ENCODE assay signal across 28 mouse cellular contexts in the genomic region with DNA sequence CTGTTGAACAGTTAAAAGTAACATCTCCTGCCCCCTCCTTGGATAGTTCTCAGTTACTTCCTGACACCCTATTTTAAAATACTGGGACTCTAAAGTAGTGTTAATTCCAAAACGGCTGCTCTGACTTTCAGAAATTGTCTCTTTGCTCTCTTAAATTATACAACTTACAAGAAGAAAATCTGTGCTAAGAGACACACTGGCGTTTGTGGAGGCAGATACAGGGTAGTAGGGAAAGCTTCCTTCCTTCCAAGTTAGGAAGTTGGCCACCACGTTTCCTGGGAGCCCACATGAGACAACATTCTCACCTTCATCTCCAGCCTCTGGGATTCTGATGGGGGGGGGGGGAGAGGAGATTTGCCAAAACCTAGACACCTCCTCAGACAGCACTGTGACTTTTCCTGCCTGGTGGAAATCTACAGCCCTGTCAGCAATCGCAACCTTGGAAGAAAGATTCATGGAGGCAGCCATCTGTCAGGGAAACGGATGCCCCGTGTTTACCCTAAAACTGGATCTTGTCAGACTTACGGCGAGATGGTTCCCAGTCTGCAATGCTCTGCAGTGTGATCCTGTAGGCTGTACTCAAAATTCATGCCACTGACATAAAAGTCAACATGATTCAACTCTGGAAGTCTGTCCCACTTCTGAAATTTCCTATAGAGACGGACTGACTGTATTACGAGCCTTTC.
DNase-seq lines count a peak whose midpoint lies in the region; ATAC-seq lines count a peak whose summit lies in the region.
"Had no signal": no experiment of that assay in that cellular context is flagged by ENCODE, and none has a peak within 500 bp of the region (broad histone marks: within the 10 kb centered on the region; RNA-seq: fewer than 3 reads in every experiment).

No protein-coding gene starts in this region.

- no peaks in the 10 kb centered on the region for H3K27me3 ChIP-seq in forebrain, embryonic 14.5 days (replicated peaks; ENCODE audit: control insufficient read depth, insufficient read depth, low read length)
- no peaks in the 10 kb centered on the region for H3K27me3 ChIP-seq in forebrain, embryonic 12.5 days
- H3K27me3 ChIP-seq: embryonic facial prominence, embryonic 13.5 days; heart, embryonic 15.5 days; kidney, embryonic 15.5 days; midbrain, embryonic 13.5 days; neural tube, embryonic 13.5 days; Patski had no signal

- H3K4me1 ChIP-seq in forebrain, embryonic 14.5 days (ENCODE audit: control insufficient read depth, insufficient read depth, low read length) = no peaks in the 10 kb centered on the region
- no peaks in the 10 kb centered on the region for H3K4me1 ChIP-seq in forebrain, embryonic 12.5 days
- H3K4me1 ChIP-seq: embryonic facial prominence, embryonic 13.5 days; heart, embryonic 10.5 days; heart, embryonic 15.5 days; kidney, embryonic 15.5 days; midbrain, embryonic 13.5 days; neural tube, embryonic 13.5 days had no signal

- H3K9me3 ChIP-seq in forebrain, embryonic 14.5 days (replicated peaks; ENCODE audit: control insufficient read depth, low read length) = no peaks in the 10 kb centered on the region
- H3K9me3 ChIP-seq in forebrain, embryonic 12.5 days = no peaks in the 10 kb centered on the region
- H3K9me3 ChIP-seq: embryonic facial prominence, embryonic 13.5 days; heart, embryonic 10.5 days; heart, embryonic 15.5 days; kidney, embryonic 15.5 days; midbrain, embryonic 13.5 days; neural tube, embryonic 13.5 days had no signal

- ATAC-seq in forebrain, embryonic 14.5 days = peak; percentile 52; the same call in 1 of the 2 replicates
- no peak for ATAC-seq in forebrain, embryonic 12.5 days (ENCODE audit: low FRiP score)
- ATAC-seq: hindbrain, embryonic 16.5 days; midbrain, embryonic 13.5 days; Patski had no signal

- no peak overlapping the region for H3K27ac ChIP-seq in forebrain, embryonic 14.5 days (ENCODE audit: low read depth, low read length)
- no peak overlapping the region for H3K27ac ChIP-seq in forebrain, embryonic 12.5 days
- H3K27ac ChIP-seq: embryonic facial prominence, embryonic 13.5 days; heart, embryonic 10.5 days; heart, embryonic 15.5 days; kidney, embryonic 15.5 days; liver, embryonic 14.5 days; macrophage; midbrain, embryonic 13.5 days; neural tube, embryonic 13.5 days had no signal

- no peak overlapping the region for H3K9ac ChIP-seq in forebrain, embryonic 14.5 days (ENCODE audit: low read length)
- H3K9ac ChIP-seq in forebrain, embryonic 12.5 days = no peak overlapping the region
- H3K9ac ChIP-seq: embryonic facial prominence, embryonic 13.5 days; heart, embryonic 15.5 days; kidney, embryonic 15.5 days; liver, embryonic 14.5 days; midbrain, embryonic 13.5 days; neural tube, embryonic 13.5 days had no signal

- no peak overlapping the region for H3K4me2 ChIP-seq in forebrain, embryonic 14.5 days (ENCODE audit: low read length)
- H3K4me2 ChIP-seq in forebrain, embryonic 12.5 days = no peak overlapping the region
- H3K4me2 ChIP-seq: embryonic facial prominence, embryonic 13.5 days; heart, embryonic 15.5 days; kidney, embryonic 15.5 days; midbrain, embryonic 13.5 days; neural tube, embryonic 13.5 days had no signal

- WGBS in forebrain, embryonic 14.5 days = 85% methylated on average over 10 of the region's 10 CpGs
- 90% methylated on average over 10 of the region's 10 CpGs for WGBS in forebrain, embryonic 12.5 days

- H3K4me3 ChIP-seq in forebrain, embryonic 14.5 days (ENCODE audit: low read depth, low read length) = no peak overlapping the region
- no peak overlapping the region for H3K4me3 ChIP-seq in forebrain, embryonic 12.5 days (replicated peaks)
- H3K4me3 ChIP-seq: embryonic facial prominence, embryonic 13.5 days; heart, embryonic 10.5 days; heart, embryonic 15.5 days; kidney, embryonic 15.5 days; midbrain, embryonic 13.5 days; neural tube, embryonic 13.5 days had no signal

- DNase-seq in forebrain, embryonic 14.5 days (ENCODE audit: low spot score) = peak; percentile 8
- DNase-seq in left cerebral cortex, adult 18-20 months (ENCODE audit: low spot score in 2 of 2) = peak; percentile 2 to 29
- DNase-seq in left cerebral cortex, adult 11 months (ENCODE audit: low spot score) = no peak
- peak; percentile 3 to 4 for DNase-seq in right cerebral cortex, postnatal 36 days (ENCODE audit: low spot score in 2 of 2)
- DNase-seq in right cerebral cortex, postnatal 4 days = no peak
- no peak for DNase-seq in kidney, postnatal 14 days
- DNase-seq: adrenal gland, postnatal 10 days; cerebellum, adult 18-20 months; gastrocnemius, postnatal 14 days; kidney, adult 18-20 months; kidney, postnatal 4 days; liver; lung, adult 2 months; lung, postnatal 10 days; spleen, adult 18-20 months; thymus, adult 18-20 months; thymus, postnatal 25 days had no signal

- H3K36me3 ChIP-seq in forebrain, embryonic 14.5 days (ENCODE audit: control insufficient read depth, insufficient read depth, low read length) = no peaks in the 10 kb centered on the region
- H3K36me3 ChIP-seq in forebrain, embryonic 12.5 days (replicated peaks) = no peaks in the 10 kb centered on the region
- H3K36me3 ChIP-seq: embryonic facial prominence, embryonic 13.5 days; heart, embryonic 10.5 days; heart, embryonic 15.5 days; kidney, embryonic 15.5 days; midbrain, embryonic 13.5 days; neural tube, embryonic 13.5 days had no signal

Comparison
In these comparisons a context has a peak if more than half of its experiments do, and no peak if none do; other contexts are left out.
1. DNase-seq: peak in forebrain, embryonic 14.5 days (single experiment), left cerebral cortex, adult 18-20 months (2 of 2) and right cerebral cortex, postnatal 36 days (2 of 2); none in left cerebral cortex, adult 11 months (single experiment), right cerebral cortex, postnatal 4 days (single experiment) and kidney, postnatal 14 days (single experiment).